Mouse (Mus musculus) c-Kit-negative CD71-positive TER-119-positive erythroid progenitor cells, embryonic 14.5 days (primary cell): Measurements from ENCODE around the gene Slc3a2.
"Not testable (repeated sequence)": the region's sequence is repeated elsewhere in the genome, so short reads cannot be mapped to it uniquely, and the experiment has no call there.

ENCODE experiments used
- DNase-seq: peaks from one replicate; pipeline ENCODE4 v3.0.0-alpha.2; 2013; ENCODE audit warnings: low read depth, low spot score

Gene Slc3a2

GRCm38 (mm10) chr19:8722907-8723573 is at the start of gene Slc3a2:
TSS of gene Slc3a2 (minus strand) at chr19:8723369.
- peak; percentile 95 for DNase-seq

GRCm38 (mm10) chr19:8770567-8771270 is 47.5 kb upstream of the Slc3a2 start, which contains the start of gene Tmem223:
TSS of gene Tmem223 (plus strand) at chr19:8770996.
- no peak for DNase-seq

- DNase-seq: no peak
Measured at GRCm38 (mm10) chr19:8765562-8765961, 42.4 kb upstream of the Slc3a2 start.

- no peak for DNase-seq
Measured at GRCm38 (mm10) chr19:8763276-8763675, 40.1 kb upstream of the Slc3a2 start.

- DNase-seq: no peak
Measured at GRCm38 (mm10) chr19:8760757-8761156, 37.6 kb upstream of the Slc3a2 start.

- no peak for DNase-seq
Measured at GRCm38 (mm10) chr19:8758899-8759298, 35.7 kb upstream of the Slc3a2 start.

GRCm38 (mm10) chr19:8757471-8757998 is 34.4 kb upstream of the Slc3a2 start:
- no peak for DNase-seq

- DNase-seq: peak; percentile 91
Measured at GRCm38 (mm10) chr19:8756635-8757387, 33.6 kb upstream of the Slc3a2 start, which contains the start of gene Nxf1. TSS of gene Nxf1 (plus strand) at chr19:8757073.

- DNase-seq: no peak
Measured at GRCm38 (mm10) chr19:8755652-8756051, 32.5 kb upstream of the Slc3a2 start.

GRCm38 (mm10) chr19:8747368-8747767 is 24.2 kb upstream of the Slc3a2 start:
- DNase-seq: no peak

GRCm38 (mm10) chr19:8745382-8745781 is 22.2 kb upstream of the Slc3a2 start:
- no peak for DNase-seq

GRCm38 (mm10) chr19:8742176-8742575 is 19.0 kb upstream of the Slc3a2 start:
- no peak for DNase-seq

GRCm38 (mm10) chr19:8741243-8741869 is 18.2 kb upstream of the Slc3a2 start, which contains the start of gene Stx5a:
TSS of gene Stx5a (plus strand) at chr19:8741413.
- peak; percentile 97 for DNase-seq

- DNase-seq: no peak
Measured at GRCm38 (mm10) chr19:8740603-8741002, 17.4 kb upstream of the Slc3a2 start, which contains the start of gene 1700092M07Rik. TSS of gene 1700092M07Rik (plus strand) at chr19:8740718.

- DNase-seq: no peak
Measured at GRCm38 (mm10) chr19:8739646-8740045, 16.5 kb upstream of the Slc3a2 start.

GRCm38 (mm10) chr19:8738911-8739310 is 15.7 kb upstream of the Slc3a2 start:
- no peak for DNase-seq

- no peak for DNase-seq
Measured at GRCm38 (mm10) chr19:8736160-8736467, 12.9 kb upstream of the Slc3a2 start.

GRCm38 (mm10) chr19:8735389-8736159 is 12.4 kb upstream of the Slc3a2 start, which contains the start of gene Wdr74:
TSS of gene Wdr74 (plus strand) at chr19:8735827.
- no peak for DNase-seq

- no peak for DNase-seq
Measured at GRCm38 (mm10) chr19:8734334-8734733, 11.2 kb upstream of the Slc3a2 start.

GRCm38 (mm10) chr19:8728335-8729099 is 5.3 kb upstream of the Slc3a2 start:
- not testable (repeated sequence) for DNase-seq
